Mouse (Mus musculus) forebrain, embryonic 15.5 days (tissue): Measurements from ENCODE around the gene Mfap2. TPM values are rescaled to one million over a fixed set of nuclear protein-coding genes. Genes with fewer than 3 reads are reported as not detected.
A peak's percentile ranks its signal among the peaks of the same experiment; 100 is the strongest.

Experiments used
- ATAC-seq: fragments of 200-750 bp; cut with Nextera tagmentation; replicated peaks from 2 replicates; pipeline ENCODE4 v1.8.0; 2017; ENCODE audit warnings: mild to moderate bottlenecking, moderate TSS enrichment, moderate library complexity
- H3K27ac ChIP-seq: fragments of 300-500 bp; sonication (generic); replicated peaks from 2 replicates; pipeline ENCODE4 v1.5.1; 2015; ENCODE audit warnings: mild to moderate bottlenecking, inconsistent platforms
- H3K27me3 ChIP-seq: fragments of 300-500 bp; sonication (generic); 2 replicates; pipeline ENCODE4 v1.6.1; 2015; ENCODE audit warnings: inconsistent platforms
- H3K36me3 ChIP-seq: fragments of 300-500 bp; sonication (generic); 2 replicates; pipeline ENCODE4 v1.6.1; 2015; ENCODE audit warnings: mild to moderate bottlenecking, inconsistent platforms
- H3K4me1 ChIP-seq: fragments of 300-500 bp; sonication (generic); 2 replicates; pipeline ENCODE4 v1.6.1; 2015; ENCODE audit warnings: inconsistent platforms
- H3K4me2 ChIP-seq: fragments of 300-500 bp; sonication (generic); replicated peaks from 2 replicates; pipeline ENCODE4 v1.6.1; 2015; ENCODE audit warnings: mild to moderate bottlenecking, inconsistent platforms
- H3K4me3 ChIP-seq: fragments of 300-500 bp; sonication (generic); 2 replicates; pipeline ENCODE4 v1.5.1; 2015; ENCODE audit warnings: mild to moderate bottlenecking, inconsistent platforms
- H3K9ac ChIP-seq: fragments of 300-500 bp; sonication (generic); replicated peaks from 2 replicates; pipeline ENCODE4 v1.6.1; 2015; ENCODE audit warnings: mild to moderate bottlenecking, inconsistent platforms
- H3K9me3 ChIP-seq: fragments of 300-500 bp; sonication (generic); 2 replicates; pipeline ENCODE4 v1.6.1; 2016; ENCODE audit warnings: inconsistent platforms
- WGBS: fragments of 180-500 bp; shearing (Covaris S2); methylation state at CpG from one replicate; pipeline ENCODE4 v1.1.7; 2015; ENCODE audit warnings: mixed read lengths; 5-methylcytosine and 5-hydroxymethylcytosine counted together
- polyA plus RNA-seq: library from polyadenylated mRNA; unstranded; fragments of >200 nt; fragmentation: Nextera tagmentation; extraction: Ambion mirVana; gene quantifications from 2 replicates; pipeline ENCODE4 v1.2.1, GENCODE M21; 2015

Gene Mfap2
- polyA plus RNA-seq, 1 experiment from 2014 or later, result 215 TPM

DNA sequence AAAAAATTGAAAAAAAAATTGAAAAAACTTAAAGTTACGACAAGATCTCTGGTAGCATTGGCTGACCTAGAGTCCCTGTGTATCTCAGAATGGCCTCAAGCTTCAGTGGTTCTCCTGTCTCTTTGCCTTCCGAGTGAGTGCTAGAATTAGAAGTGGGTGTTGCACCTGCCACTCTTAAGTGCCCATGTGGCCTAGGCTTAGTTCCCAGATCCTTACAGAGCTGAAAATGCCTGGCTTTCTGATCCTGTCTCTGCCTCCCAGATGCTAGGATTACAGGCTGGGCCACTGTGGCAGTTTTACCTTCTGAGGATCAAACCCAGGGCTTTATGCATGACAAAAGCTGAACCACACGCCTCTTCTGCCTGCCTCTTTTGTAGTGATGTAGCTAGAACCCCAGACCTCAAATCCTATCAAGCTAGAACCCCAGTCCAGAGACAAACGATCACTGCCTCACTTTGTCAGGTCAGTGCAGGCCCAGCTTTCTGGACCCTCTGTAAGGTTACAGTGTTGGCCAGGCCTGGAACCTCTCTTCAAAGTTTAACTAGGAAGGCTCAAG, 54.0 kb downstream of the Mfap2 start:
- Histone ChIP-seq H3K27ac (no peak overlapping the region), H3K36me3 (peaks cover 36% of the 10 kb centered on the region), H3K9me3 (no peaks in the 10 kb centered on the region), H3K27me3 (no peaks in the 10 kb centered on the region), H3K4me3 (no peak overlapping the region), H3K4me2 (no peak overlapping the region), H3K4me1 (peaks cover 13% of the 10 kb centered on the region), H3K9ac (no peak overlapping the region)
- WGBS, result 77% methylated on average over 4 of the region's 4 CpGs
- no peak for ATAC-seq

- no peak overlapping the region for H3K9ac ChIP-seq
- H3K4me3 ChIP-seq, result no peak overlapping the region
- H3K27ac ChIP-seq, result no peak overlapping the region
- WGBS, result 3% methylated on average over 8 of the region's 8 CpGs
- peaks cover 45% of the 10 kb centered on the region for H3K36me3 ChIP-seq
- H3K9me3 ChIP-seq, result no peaks in the 10 kb centered on the region
- H3K4me2 ChIP-seq, result no peak overlapping the region
- H3K4me1 ChIP-seq, result peaks cover 8% of the 10 kb centered on the region
- H3K27me3 ChIP-seq, result no peaks in the 10 kb centered on the region
- peak; percentile 47 for ATAC-seq
Measured at GRCm38 (mm10) chr4:141065123-141065522, 54.9 kb downstream of the Mfap2 start.

Other genes with a start within 250 kb of the Mfap2 start
- gene Padi4, start 236.2 kb upstream of the Mfap2 start, polyA plus RNA-seq, result 0.06 TPM in 1 of 2 replicates, not detected in the other
- gene Padi3, start 199.8 kb upstream of the Mfap2 start, polyA plus RNA-seq, result not detected in 2 replicates
- not detected in 2 replicates for gene Padi1, start 164.6 kb upstream of the Mfap2 start, polyA plus RNA-seq
- 0.34 and 0.90 TPM in 2 replicates for gene Padi2, start 104.1 kb upstream of the Mfap2 start, polyA plus RNA-seq
- gene Sdhb, start 49.2 kb upstream of the Mfap2 start, polyA plus RNA-seq, result 428 and 441 TPM in 2 replicates
- gene Atp13a2, start 23.5 kb upstream of the Mfap2 start, polyA plus RNA-seq, result 123 and 127 TPM in 2 replicates
- 8.3 and 10.2 TPM in 2 replicates for gene Crocc, start 50.1 kb downstream of the Mfap2 start, polyA plus RNA-seq
- gene Necap2, start 67.9 kb downstream of the Mfap2 start, polyA plus RNA-seq, result 50.5 and 55.8 TPM in 2 replicates
- gene Spata21, start 77.9 kb downstream of the Mfap2 start, polyA plus RNA-seq, result 0.53 TPM in 1 of 2 replicates, not detected in the other
- gene Szrd1, start 129.4 kb downstream of the Mfap2 start, polyA plus RNA-seq, result 26.3 and 30.9 TPM in 2 replicates
- 25.0 and 26.5 TPM in 2 replicates for gene Fbxo42, start 137.5 kb downstream of the Mfap2 start, polyA plus RNA-seq
- gene Rsg1, start 203.5 kb downstream of the Mfap2 start, polyA plus RNA-seq, result 8.4 and 10.9 TPM in 2 replicates
- 1.3 TPM in 2 replicates for gene Arhgef19, start 229.1 kb downstream of the Mfap2 start, polyA plus RNA-seq